Mouse (Mus musculus) layer of hippocampus, postnatal 10 days (tissue): ENCODE results near the gene Sprr3. TPM values are rescaled to one million over a fixed set of nuclear protein-coding genes. Genes with fewer than 3 reads are reported as not detected.
"Not testable (repeated sequence)": the region's sequence is repeated elsewhere in the genome, so short reads cannot be mapped to it uniquely, and the experiment has no call there.

Experiments used
- DNase-seq, 2 experiments: peaks; one replicate each; pipeline ENCODE4 v3.0.0; 2021; ENCODE audit warnings: low spot score in 2 of 2
- long read RNA-seq: library from polyadenylated mRNA; stranded (forward); transcript quantifications from one replicate; pipeline ENCODE4 v2.0.0, GENCODE M21; 2023
- total RNA-seq, 2 experiments: library from RNA; stranded (reverse); gene quantifications; 2 replicates each; pipeline ENCODE4 v1.2.3; 2021

The Sprr3 gene
- not detected for total RNA-seq
- long read RNA-seq, result 0 reads

DNA sequence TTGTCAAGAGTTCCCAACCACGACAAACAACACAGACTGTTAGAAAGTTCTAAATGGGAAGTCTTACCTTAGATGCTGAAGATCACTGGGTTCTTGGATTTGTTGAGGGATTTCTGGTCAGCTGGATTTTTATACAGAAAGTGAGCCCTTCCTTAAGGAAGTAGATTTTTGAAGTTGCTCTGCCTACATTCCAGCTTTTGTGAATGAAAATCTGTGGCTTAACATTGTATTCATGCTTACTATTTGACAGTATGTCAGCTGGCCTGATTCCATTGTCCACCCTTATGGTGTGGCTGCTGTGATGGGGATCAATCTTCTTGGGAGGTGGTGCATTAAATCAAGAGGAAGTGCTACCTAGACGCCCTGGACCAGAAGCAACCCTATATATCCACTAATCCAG, at the start of gene Sprr3:
Gene Sprr3, minus strand, starts transcription at position 101 of the 400 bp plus-strand sequence.
- DNase-seq, result no peak

- no peak for DNase-seq
Observed at GRCm38 (mm10) chr3:92508185-92508584, 49.7 kb upstream of the Sprr3 start.

- no peak for DNase-seq
Observed at GRCm38 (mm10) chr3:92503528-92503927, 45.0 kb upstream of the Sprr3 start.

GRCm38 (mm10) chr3:92500393-92500792, 41.9 kb upstream of the Sprr3 start, which contains the start of gene Sprr4:
TSS of gene Sprr4 (minus strand) at chr3:92500493.
- no peak for DNase-seq

DNA sequence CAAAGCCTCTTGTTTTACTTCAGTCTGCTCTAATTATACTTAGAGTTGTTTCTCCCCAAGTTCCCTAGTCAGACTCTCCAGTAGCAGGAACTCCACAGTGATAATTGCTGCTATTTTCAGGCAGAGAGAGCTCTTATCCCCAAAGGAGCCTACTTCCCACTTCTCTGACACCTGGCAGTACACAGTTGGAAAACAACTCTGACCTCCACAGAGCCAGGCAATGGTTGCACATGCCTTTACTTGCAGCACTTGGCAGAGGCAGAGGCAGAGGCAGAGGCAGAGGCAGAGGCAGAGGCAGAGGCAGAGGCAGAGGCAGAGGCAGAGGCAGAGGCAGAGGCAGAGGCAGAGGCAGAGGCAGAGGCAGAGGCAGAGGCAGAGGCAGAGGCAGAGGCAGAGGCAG, 31.7 kb upstream of the Sprr3 start:
- DNase-seq, result not testable (repeated sequence)

GRCm38 (mm10) chr3:92486307-92486706, 27.8 kb upstream of the Sprr3 start:
- DNase-seq, result no peak

DNA sequence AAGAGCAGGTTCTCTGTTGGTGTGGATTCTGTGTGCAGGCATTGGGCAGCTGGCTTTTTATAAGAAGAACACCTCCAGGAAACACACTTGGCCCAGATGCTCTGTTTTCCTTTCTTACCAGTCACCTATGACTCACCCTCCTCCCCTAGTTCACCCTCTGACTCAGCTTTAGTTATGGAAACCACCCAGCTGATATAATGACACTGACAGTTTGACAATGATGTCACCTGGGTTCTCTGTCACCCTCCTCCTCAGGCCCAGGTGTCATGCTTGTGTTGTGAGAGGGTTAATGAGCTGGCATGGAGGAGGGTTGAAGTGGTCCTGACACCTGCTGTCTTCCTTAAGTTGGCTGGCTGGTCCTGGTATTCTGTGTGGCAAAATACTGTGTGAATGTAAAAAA, 27.3 kb upstream of the Sprr3 start, which contains the start of gene Sprr1a:
Gene Sprr1a, minus strand, starts transcription at position 33 of the 400 bp plus-strand sequence.
- no peak for DNase-seq

DNA sequence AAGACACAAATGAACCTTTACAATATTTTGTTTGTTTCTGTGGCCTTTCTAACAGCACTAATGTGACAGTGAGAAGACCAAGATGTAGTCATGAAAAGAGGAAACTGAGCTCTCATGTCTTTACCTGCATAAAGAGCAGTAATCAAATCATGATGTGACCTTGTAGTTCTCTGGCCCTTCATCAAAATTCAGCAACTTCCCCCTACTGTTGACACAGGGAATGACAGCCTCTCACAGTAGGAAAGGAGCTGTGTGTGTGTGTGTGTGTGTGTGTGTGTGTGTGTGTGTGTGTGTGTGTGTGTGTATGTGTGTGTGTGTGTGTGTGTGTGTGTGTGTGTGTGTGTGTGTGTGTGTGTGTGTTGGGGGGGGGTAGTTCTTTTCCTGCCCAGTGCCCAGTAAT, 22.7 kb upstream of the Sprr3 start:
- not testable (repeated sequence) for DNase-seq

DNA sequence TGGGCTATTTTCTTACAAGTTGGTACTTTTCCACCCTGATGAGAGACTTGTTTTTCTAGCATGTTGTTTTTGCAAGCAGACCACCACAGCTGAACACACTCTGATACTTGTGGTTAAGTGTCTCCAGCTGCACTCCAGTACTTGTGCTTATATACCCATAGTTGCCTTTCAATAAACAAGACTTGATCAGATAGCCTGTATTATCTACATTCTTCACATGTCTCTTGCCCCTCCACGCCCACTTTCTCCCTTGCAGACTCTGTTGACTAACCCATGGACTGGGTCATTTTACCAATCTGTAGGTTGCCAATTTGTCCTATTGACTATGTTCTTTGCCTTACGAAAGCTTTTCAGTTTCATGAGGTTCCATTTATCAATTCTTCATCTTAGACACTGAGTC, 11.6 kb upstream of the Sprr3 start:
- DNase-seq, result no peak

GRCm38 (mm10) chr3:92467424-92467823, 8.9 kb upstream of the Sprr3 start:
- DNase-seq, result no peak

DNA sequence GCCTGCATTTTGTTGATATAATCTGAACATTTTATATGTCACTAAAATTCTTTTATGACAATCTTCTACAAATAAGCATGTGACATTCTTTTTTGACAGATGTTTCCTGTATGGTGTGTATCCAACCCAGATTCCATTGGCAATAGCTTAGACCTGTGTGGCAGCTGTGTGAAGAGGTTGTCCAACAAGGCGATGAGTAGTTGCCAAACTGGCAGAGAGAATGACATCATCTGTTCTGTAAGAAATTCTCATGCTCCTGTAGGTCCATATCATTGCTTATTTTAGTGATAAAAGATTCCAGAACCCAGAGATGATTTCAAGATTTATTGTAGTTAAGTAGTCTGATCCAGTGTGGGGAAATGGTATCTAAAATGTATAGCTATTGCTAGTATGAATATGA, 8.1 kb upstream of the Sprr3 start:
- no peak for DNase-seq

GRCm38 (mm10) chr3:92455151-92455550, 3.4 kb downstream of the Sprr3 start:
- no peak for DNase-seq

- no peak for DNase-seq
Observed at GRCm38 (mm10) chr3:92440177-92440576, 18.3 kb downstream of the Sprr3 start.

DNA sequence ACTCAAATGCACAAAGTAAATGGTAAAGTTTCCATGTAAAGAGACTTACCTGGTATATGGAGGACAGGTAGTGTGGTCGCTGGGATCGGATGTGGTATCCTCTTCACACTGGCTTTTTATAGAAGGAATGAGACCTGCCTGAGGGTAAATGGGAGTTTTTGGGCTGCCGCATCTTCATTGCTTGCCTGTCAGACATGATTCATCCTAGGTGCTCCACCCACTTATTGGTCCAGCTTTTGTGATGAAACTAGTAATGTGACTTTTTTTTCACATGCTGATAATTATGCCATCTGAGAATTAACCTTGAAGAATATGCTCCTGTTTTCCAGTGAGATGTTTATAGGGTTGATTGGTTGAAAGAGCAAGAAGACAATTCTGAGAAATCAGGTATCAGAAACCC, 19.8 kb downstream of the Sprr3 start, which contains the start of gene Sprr1b:
Gene Sprr1b, minus strand, starts transcription at position 101 of the 400 bp plus-strand sequence.
- no peak for DNase-seq

DNA sequence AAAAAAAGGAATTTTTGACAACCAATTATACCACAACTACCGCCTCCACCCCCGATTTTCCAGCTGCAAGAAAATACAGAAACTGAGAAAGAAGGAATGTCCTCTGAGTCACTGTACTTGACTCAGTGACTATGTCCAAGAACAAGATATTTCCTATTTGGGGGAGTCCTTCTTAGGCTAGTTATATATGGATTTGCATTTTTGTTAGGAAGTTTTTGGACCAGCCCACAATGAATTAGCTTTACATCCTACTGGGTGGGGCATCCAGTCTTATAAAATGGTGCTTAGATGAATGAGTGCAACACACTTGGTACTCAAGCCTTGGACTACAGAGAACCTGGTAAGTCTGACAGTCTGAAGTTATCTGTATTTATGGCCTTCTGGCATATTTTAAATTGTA, 26.2 kb downstream of the Sprr3 start, which contains the start of gene Sprr2k:
Gene Sprr2k, plus strand, starts transcription at position 301 of the 400 bp plus-strand sequence.
- no peak for DNase-seq

GRCm38 (mm10) chr3:92429323-92429722, 29.2 kb downstream of the Sprr3 start, which contains the start of gene Gm9774:
TSS of gene Gm9774 (minus strand) at chr3:92429423.
- DNase-seq, result no peak

- DNase-seq, result no peak
Observed at GRCm38 (mm10) chr3:92417782-92418181, 40.7 kb downstream of the Sprr3 start, which contains the start of gene Sprr2j-ps. TSS of gene Sprr2j-ps (plus strand) at chr3:92418082.

GRCm38 (mm10) chr3:92407691-92408090, 50.8 kb downstream of the Sprr3 start, which contains the start of gene Sprr2i:
TSS of gene Sprr2i (plus strand) at chr3:92407991.
- no peak for DNase-seq

Other genes with a start within 250 kb of the Sprr3 start
- gene Sprr2a1, start 242.9 kb downstream of the Sprr3 start, total RNA-seq, result not detected
- not detected for gene Sprr2a2, start 242.8 kb downstream of the Sprr3 start, total RNA-seq
- gene Sprr2a3, start 173.3 kb downstream of the Sprr3 start, total RNA-seq, result not detected
- not detected for gene Sprr2b, start 142.1 kb downstream of the Sprr3 start, total RNA-seq
- gene Sprr2d, start 119.6 kb downstream of the Sprr3 start, total RNA-seq, result not detected
- not detected for gene Sprr2e, start 106.6 kb downstream of the Sprr3 start, total RNA-seq
- gene Sprr2f, start 93.5 kb downstream of the Sprr3 start, total RNA-seq, result not detected
- gene Sprr2h, start 73.0 kb downstream of the Sprr3 start, total RNA-seq, result not detected
- not detected for gene Sprr2i, start 50.7 kb downstream of the Sprr3 start, total RNA-seq
- gene Sprr2j-ps, start 40.6 kb downstream of the Sprr3 start, total RNA-seq, result not detected
- under 1 TPM; 0.57 to 0.96 TPM for gene Gm9774, start 29.3 kb downstream of the Sprr3 start, total RNA-seq
- gene Sprr2k, start 26.1 kb downstream of the Sprr3 start, total RNA-seq, result not detected
- gene Sprr1b, start 19.9 kb downstream of the Sprr3 start, total RNA-seq, result not detected
- not detected for gene Sprr1a, start 27.2 kb upstream of the Sprr3 start, total RNA-seq
- not detected for gene Sprr4, start 41.8 kb upstream of the Sprr3 start, total RNA-seq
- gene 2310046K23Rik, start 75.8 kb upstream of the Sprr3 start, total RNA-seq, result not detected
- gene Ivl, start 115.0 kb upstream of the Sprr3 start, total RNA-seq, result not detected
- gene Smcp, start 130.3 kb upstream of the Sprr3 start, total RNA-seq, result not detected
- not detected for gene 2210017I01Rik, start 148.8 kb upstream of the Sprr3 start, total RNA-seq
- gene Lce6a, start 162.9 kb upstream of the Sprr3 start, total RNA-seq, result not detected
- not detected for gene Lce1a1, start 189.6 kb upstream of the Sprr3 start, total RNA-seq
- not detected for gene Lce1b, start 198.2 kb upstream of the Sprr3 start, total RNA-seq
- not detected for gene Lce1a2, start 211.6 kb upstream of the Sprr3 start, total RNA-seq
- not detected for gene Lce1c, start 220.5 kb upstream of the Sprr3 start, total RNA-seq
- gene Lce1d, start 228.5 kb upstream of the Sprr3 start, total RNA-seq, result not detected